12 mouse cellular contexts compared by ENCODE assay signal in genomic region chr12:84813773-84814172, GRCm38 (mm10). TPM values are rescaled to one million over a fixed set of nuclear protein-coding genes. Genes with fewer than 3 reads are reported as not detected.
DNase-seq lines count a peak whose midpoint lies in the region; ATAC-seq and TF ChIP-seq lines count a peak whose summit lies in the region.
"Had no signal": no experiment of that assay in that cellular context is flagged by ENCODE, and none has a peak within 500 bp of the region (broad histone marks: within the 10 kb centered on the region; RNA-seq: fewer than 3 reads in every experiment).

No protein-coding gene starts in this region.

- H3K4me2 ChIP-seq in forebrain, embryonic 14.5 days (ENCODE audit: low read length): no peak overlapping the region
- H3K4me2 ChIP-seq: forebrain, embryonic 15.5 days had no signal

- H3K27ac ChIP-seq in forebrain, embryonic 14.5 days (ENCODE audit: low read depth, low read length): no peak overlapping the region
- H3K27ac ChIP-seq: embryonic facial prominence, embryonic 10.5 days; forebrain, embryonic 15.5 days had no signal

- TF ChIP-seq POLR2A in lung, adult 2 months (IDR thresholded peaks at IDR 0.05; ENCODE audit: borderline replicate concordance, extremely low read depth, low read depth, low read length): no peak
- TF ChIP-seq POLR2A in brain, embryonic 14.5 days (IDR thresholded peaks at IDR 0.05; ENCODE audit: borderline replicate concordance, extremely low read depth, insufficient read depth, insufficient read length, poor library complexity, severe bottlenecking): no peak

- H3K9me3 ChIP-seq in forebrain, embryonic 14.5 days (replicated peaks; ENCODE audit: control insufficient read depth, low read length): no peaks in the 10 kb centered on the region
- H3K9me3 ChIP-seq: embryonic facial prominence, embryonic 10.5 days; forebrain, embryonic 15.5 days had no signal

- no peak overlapping the region for H3K9ac ChIP-seq in forebrain, embryonic 14.5 days (ENCODE audit: low read length)
- H3K9ac ChIP-seq: forebrain, embryonic 15.5 days had no signal

- H3K4me3 ChIP-seq in lung, adult 2 months (replicated peaks; ENCODE audit: extremely low read depth, low read depth, low read length): no peak overlapping the region
- H3K4me3 ChIP-seq in forebrain, embryonic 14.5 days (ENCODE audit: low read depth, low read length): no peak overlapping the region
- H3K4me3 ChIP-seq: embryonic facial prominence, embryonic 10.5 days; forebrain, embryonic 15.5 days had no signal

- no peaks in the 10 kb centered on the region for H3K36me3 ChIP-seq in forebrain, embryonic 14.5 days (ENCODE audit: control insufficient read depth, insufficient read depth, low read length)
- H3K36me3 ChIP-seq: embryonic facial prominence, embryonic 10.5 days; forebrain, embryonic 15.5 days had no signal

- peak; percentile 55 for ATAC-seq in megakaryocyte progenitor cell, adult 5-6 weeks (replicated peaks; ENCODE audit: poor library complexity)
- ATAC-seq in forebrain, embryonic 14.5 days: no peak
- ATAC-seq: forebrain, embryonic 15.5 days had no signal

- peak; percentile 57; the same call in 1 of the 2 replicates for TF ChIP-seq CTCF in lung, adult 2 months (IDR thresholded peaks at IDR 0.05; ENCODE audit: insufficient read depth, low read length)
- TF ChIP-seq CTCF in brain, embryonic 14.5 days (IDR thresholded peaks at IDR 0.05; ENCODE audit: borderline replicate concordance, extremely low read depth, insufficient read depth, insufficient read length): 0 out of 2 replicates have a peak, but pooled peaks have one; percentile 4

- peak; percentile 52 to 64 for DNase-seq in cerebellum, postnatal 14 days
- no peak for DNase-seq in cerebellum, adult 18-20 months
- no peak for DNase-seq in lung, adult 2 months
- DNase-seq in lung, postnatal 25 days (ENCODE audit: low spot score): no peak
- no peak for DNase-seq in brain, embryonic 14.5 days (ENCODE audit: low read depth)
- DNase-seq in MN1 (ENCODE audit: low spot score): no peak
- DNase-seq in forebrain, embryonic 14.5 days (ENCODE audit: low spot score): no peak
- DNase-seq: heart, postnatal 14 days; kidney, adult 18-20 months had no signal

- 50% methylated on average over 7 of the region's 7 CpGs for WGBS in lung, adult 2 months
- WGBS in forebrain, embryonic 14.5 days: 47% methylated on average over 7 of the region's 7 CpGs

- no peaks in the 10 kb centered on the region for H3K27me3 ChIP-seq in forebrain, embryonic 14.5 days (replicated peaks; ENCODE audit: control insufficient read depth, insufficient read depth, low read length)
- H3K27me3 ChIP-seq: forebrain, embryonic 15.5 days had no signal

- H3K4me1 ChIP-seq in lung, adult 2 months (ENCODE audit: control insufficient read depth, insufficient read depth, low read length): no peaks in the 10 kb centered on the region; the same call in 1 of the 2 replicates
- no peaks in the 10 kb centered on the region for H3K4me1 ChIP-seq in forebrain, embryonic 14.5 days (ENCODE audit: control insufficient read depth, insufficient read depth, low read length)
- H3K4me1 ChIP-seq: forebrain, embryonic 15.5 days had no signal

RNA-seq across cellular contexts. Expression of gene Isca2, which starts 40.7 kb away (rescaled TPM):
- polyA plus RNA-seq in lung, adult 2 months (2012; rRNA removed): 28.0 and 34.2 TPM in 2 replicates
- 80.2 and 131 TPM in 2 replicates for polyA plus RNA-seq in brain, embryonic 14.5 days (2012; rRNA removed)
- total RNA-seq in megakaryocyte progenitor cell, adult 5-6 weeks (2015): 98.8 and 111 TPM in 2 replicates
- 53.8 and 67.5 TPM in 2 replicates for total RNA-seq in megakaryocyte progenitor cell, adult 5-6 weeks (2017)
- polyA plus RNA-seq in forebrain, embryonic 14.5 days (2014; fragmentation: Nextera tagmentation; extraction: Ambion mirVana): 137 and 163 TPM in 2 replicates

RNA-seq across cellular contexts. Expression of gene Npc2, which starts 40.8 kb away (rescaled TPM):
- 572 and 1,005 TPM in 2 replicates for polyA plus RNA-seq in lung, adult 2 months (2012; rRNA removed)
- 64.0 and 66.2 TPM in 2 replicates for polyA plus RNA-seq in brain, embryonic 14.5 days (2012; rRNA removed)
- total RNA-seq in megakaryocyte progenitor cell, adult 5-6 weeks (2015): 98.8 and 112 TPM in 2 replicates
- 65.3 and 70.9 TPM in 2 replicates for total RNA-seq in megakaryocyte progenitor cell, adult 5-6 weeks (2017)
- polyA plus RNA-seq in forebrain, embryonic 14.5 days (2014; fragmentation: Nextera tagmentation; extraction: Ambion mirVana): 72.5 and 76.4 TPM in 2 replicates

Comparison
In these comparisons a context has a peak if more than half of its experiments do, and no peak if none do; other contexts are left out.
1. DNase-seq: peak in cerebellum, postnatal 14 days (2 of 2); none in cerebellum, adult 18-20 months (0 of 2), lung, adult 2 months (single experiment), lung, postnatal 25 days (single experiment), brain, embryonic 14.5 days (single experiment), MN1 (single experiment) and forebrain, embryonic 14.5 days (single experiment).